Mouse (Mus musculus) gonadal fat pad, adult 2 months (tissue): ENCODE measurements around the gene Mex3b. TPM values are rescaled to one million over a fixed set of nuclear protein-coding genes. Genes with fewer than 3 reads are reported as not detected.

ENCODE experiments used
- polyA plus RNA-seq: library from polyadenylated mRNA; depleted of rRNA; stranded (reverse); fragments of >200 nt; gene quantifications from 2 replicates; pipeline ENCODE4 v1.2.3, GENCODE M21; 2012; rRNA removed

Mex3b gene
- polyA plus RNA-seq, 1 experiment = 3.0 TPM

Other genes with a start within 250 kb of the Mex3b start
- gene Saxo2, start 218.8 kb upstream of the Mex3b start, polyA plus RNA-seq = 3.4 and 3.5 TPM in 2 replicates
- 6.0 and 6.4 TPM in 2 replicates for gene Efl1, start 218.7 kb upstream of the Mex3b start, polyA plus RNA-seq